Mouse (Mus musculus) bone marrow, adult 2 months (tissue): ENCODE measurements around the gene Slc44a2.

Source experiments
- CTCF ChIP-seq: fragments of 200-500 bp; IDR thresholded peaks from 2 replicates; pipeline ENCODE4 v1.5.1; 2011; ENCODE audit warnings: low read length, control low read depth; ENCODE audit not compliant: control insufficient read depth, insufficient read depth
- POLR2A ChIP-seq: fragments of 200-500 bp; IDR thresholded peaks from 2 replicates; pipeline ENCODE4 v1.6.1; 2011; ENCODE audit warnings: low read depth, mild to moderate bottlenecking, control low read depth, low read length, borderline replicate concordance; ENCODE audit not compliant: control insufficient read depth

- no peak for TF ChIP-seq POLR2A
- TF ChIP-seq CTCF = no peak
These were observed 28.2 kb upstream of the Slc44a2 start for GRCm38 (mm10) chr9:21292271-21292670.
